Mouse (Mus musculus) left cerebral cortex, adult 18-20 months (tissue): ENCODE measurements around the gene Gm45837. TPM values are rescaled to one million over a fixed set of nuclear protein-coding genes. Genes with fewer than 3 reads are reported as not detected.
A peak's percentile ranks its signal among the peaks of the same experiment; 100 is the strongest.
"Not testable (repeated sequence)": the region's sequence is repeated elsewhere in the genome, so short reads cannot be mapped to it uniquely, and the experiment has no call there.

Source experiments
- DNase-seq, 2 experiments: peaks; one replicate each; pipeline ENCODE4 v3.0.0; 2021 to 2022; ENCODE audit warnings: low spot score in 2 of 2, mixed read lengths in 1 of 2
- microRNA-seq, 2 experiments: library from miRNA; unstranded; fragments of <30 nt; microRNA quantifications; one replicate each; pipeline ENCODE4 v1.2.0; 2021
- total RNA-seq, 2 experiments: library from RNA; stranded (reverse); gene quantifications; 2 replicates each; pipeline ENCODE4 v1.2.3; 2021

Gm45837 gene
- total RNA-seq, 2 experiments from 2014 or later: 1.3 TPM; not detected in 1

GRCm38 (mm10) chr7:101541132-101541531, 130.4 kb downstream of the Gm45837 start:
- peak; percentile 85 to 89 for DNase-seq

- peak; percentile 24 to 59 for DNase-seq
These were observed 131.0 kb downstream of the Gm45837 start for GRCm38 (mm10) chr7:101541734-101542133.

GRCm38 (mm10) chr7:101547651-101548050, 137.0 kb downstream of the Gm45837 start:
- DNase-seq: no peak

- no peak for DNase-seq
These were observed 138.6 kb downstream of the Gm45837 start for GRCm38 (mm10) chr7:101549266-101549665.

GRCm38 (mm10) chr7:101550686-101551485, 140.2 kb downstream of the Gm45837 start:
- DNase-seq: no peak

- no peak for DNase-seq
These were observed 140.8 kb downstream of the Gm45837 start for GRCm38 (mm10) chr7:101551530-101551929.

- DNase-seq: not testable (repeated sequence)
These were observed 144.8 kb downstream of the Gm45837 start for GRCm38 (mm10) chr7:101555473-101555872.

GRCm38 (mm10) chr7:101557391-101557790, 146.7 kb downstream of the Gm45837 start:
- DNase-seq: no peak

GRCm38 (mm10) chr7:101559393-101559792, 148.7 kb downstream of the Gm45837 start:
- not testable (repeated sequence) for DNase-seq

Small RNAs within 50 kb of the gene (microRNA-seq; reads per million reads assigned to microRNA genes)
- gene Mir139: 127,922 to 137,140 reads per million in 2 experiments

Other genes starting within 250 kb of the Gm45837 start
- gene Atg16l2, start 108.6 kb upstream of the Gm45837 start, total RNA-seq: 10 to 100 TPM; 59.1 to 62.5 TPM
- gene Stard10, start 93.8 kb upstream of the Gm45837 start, total RNA-seq: 10 to 100 TPM; 90.2 to 96.6 TPM
- 10 to 100 TPM; 15.6 to 24.1 TPM for gene Arap1, start 62.8 kb upstream of the Gm45837 start, total RNA-seq
- gene Pde2a, start 10.8 kb downstream of the Gm45837 start, total RNA-seq: 100 to 1,000 TPM; 347 to 370 TPM
- not detected for gene Art2b, start 174.7 kb downstream of the Gm45837 start, total RNA-seq